Mouse (Mus musculus) heart, embryonic 12.5 days (tissue): ENCODE results near the gene Stam2. TPM values are rescaled to one million over a fixed set of nuclear protein-coding genes. Genes with fewer than 3 reads are reported as not detected.

ENCODE experiments used
- ATAC-seq: fragments of 200-750 bp; cut with Nextera tagmentation; 2 replicates; pipeline ENCODE4 v1.8.0; 2017; ENCODE audit warnings: moderate TSS enrichment, moderate library complexity; ENCODE audit not compliant: insufficient number of reproducible peaks, low FRiP score
- H3K27ac ChIP-seq: fragments of 300-500 bp; sonication (generic); 2 replicates; pipeline ENCODE4 v1.5.1; 2016; ENCODE audit warnings: mild to moderate bottlenecking, moderate library complexity; ENCODE audit not compliant: poor library complexity, severe bottlenecking
- H3K27me3 ChIP-seq: fragments of 300-500 bp; sonication (generic); replicated peaks from 2 replicates; pipeline ENCODE4 v1.6.1; 2016; ENCODE audit warnings: mild to moderate bottlenecking, moderate library complexity
- H3K36me3 ChIP-seq: fragments of 300-500 bp; sonication (generic); 2 replicates; pipeline ENCODE4 v1.6.1; 2016; ENCODE audit warnings: mild to moderate bottlenecking, moderate library complexity
- H3K4me1 ChIP-seq: fragments of 300-500 bp; sonication (generic); replicated peaks from 2 replicates; pipeline ENCODE4 v1.6.1; 2016; ENCODE audit warnings: mild to moderate bottlenecking
- H3K4me2 ChIP-seq: fragments of 300-500 bp; sonication (generic); 2 replicates; pipeline ENCODE4 v1.6.1; 2016; ENCODE audit warnings: mild to moderate bottlenecking, moderate library complexity
- H3K4me3 ChIP-seq: fragments of 300-500 bp; sonication (generic); 2 replicates; pipeline ENCODE4 v1.5.1; 2016; ENCODE audit warnings: mild to moderate bottlenecking
- H3K9ac ChIP-seq: fragments of 300-500 bp; sonication (generic); 2 replicates; pipeline ENCODE4 v1.6.1; 2016; ENCODE audit warnings: mild to moderate bottlenecking, moderate library complexity
- H3K9me3 ChIP-seq: fragments of 300-500 bp; sonication (generic); replicated peaks from 2 replicates; pipeline ENCODE4 v1.6.1; 2016; ENCODE audit warnings: mild to moderate bottlenecking, moderate library complexity
- WGBS: fragments of 180-500 bp; shearing (Covaris S2); methylation state at CpG from one replicate; pipeline ENCODE4 v1.1.7; 2016; 5-methylcytosine and 5-hydroxymethylcytosine counted together
- polyA plus RNA-seq: library from polyadenylated mRNA; unstranded; fragments of >200 nt; fragmentation: Nextera tagmentation; extraction: Ambion mirVana; gene quantifications from 2 replicates; pipeline ENCODE4 v1.2.1, GENCODE M21; 2016

Gene Stam2
- polyA plus RNA-seq, 1 experiment from 2014 or later = 33.1 TPM

GRCm38 (mm10) chr2:52647255-52647998 is 94.7 kb downstream of the Stam2 start:
- WGBS = 65% methylated on average over 8 of the region's 8 CpGs
- H3K4me2 ChIP-seq = no peak overlapping the region
- ATAC-seq = no peak
- no peaks in the 10 kb centered on the region for H3K27me3 ChIP-seq
- H3K9me3 ChIP-seq = no peaks in the 10 kb centered on the region
- H3K27ac ChIP-seq = no peak overlapping the region
- H3K4me1 ChIP-seq = peaks cover 6% of the 10 kb centered on the region; the same call in 1 of the 2 replicates
- no peak overlapping the region for H3K4me3 ChIP-seq
- H3K36me3 ChIP-seq = no peaks in the 10 kb centered on the region
- H3K9ac ChIP-seq = no peak overlapping the region

GRCm38 (mm10) chr2:52643657-52644056 is 98.4 kb downstream of the Stam2 start:
- no peak overlapping the region for H3K27ac ChIP-seq
- H3K9ac ChIP-seq = no peak overlapping the region
- no peaks in the 10 kb centered on the region for H3K36me3 ChIP-seq
- no peaks in the 10 kb centered on the region for H3K27me3 ChIP-seq
- no peak for ATAC-seq
- WGBS = 54% methylated on average over 6 of the region's 6 CpGs
- no peaks in the 10 kb centered on the region for H3K9me3 ChIP-seq
- peaks cover 6% of the 10 kb centered on the region; the same call in 1 of the 2 replicates for H3K4me1 ChIP-seq
- H3K4me2 ChIP-seq = no peak overlapping the region
- H3K4me3 ChIP-seq = no peak overlapping the region

Other genes with a start within 250 kb of the Stam2 start
- gene Cacnb4, start 65.5 kb downstream of the Stam2 start, polyA plus RNA-seq = 0.32 and 0.41 TPM in 2 replicates
- 1.1 and 1.4 TPM in 2 replicates for gene Fmnl2, start 115.6 kb upstream of the Stam2 start, polyA plus RNA-seq